Mouse (Mus musculus) lung, adult 2 months (tissue): ENCODE measurements around the gene Tmem185b.

Source experiments
- CTCF ChIP-seq: fragments of 200-500 bp; IDR thresholded peaks from 2 replicates; pipeline ENCODE4 v1.5.1; 2011; ENCODE audit warnings: mild to moderate bottlenecking, low read length, control low read depth; ENCODE audit not compliant: insufficient read depth
- POLR2A ChIP-seq: fragments of 200-500 bp; IDR thresholded peaks from 2 replicates; pipeline ENCODE4 v1.6.1; 2011; ENCODE audit warnings: low read depth, mild to moderate bottlenecking, control low read depth, low read length, borderline replicate concordance; ENCODE audit errors: extremely low read depth

DNA sequence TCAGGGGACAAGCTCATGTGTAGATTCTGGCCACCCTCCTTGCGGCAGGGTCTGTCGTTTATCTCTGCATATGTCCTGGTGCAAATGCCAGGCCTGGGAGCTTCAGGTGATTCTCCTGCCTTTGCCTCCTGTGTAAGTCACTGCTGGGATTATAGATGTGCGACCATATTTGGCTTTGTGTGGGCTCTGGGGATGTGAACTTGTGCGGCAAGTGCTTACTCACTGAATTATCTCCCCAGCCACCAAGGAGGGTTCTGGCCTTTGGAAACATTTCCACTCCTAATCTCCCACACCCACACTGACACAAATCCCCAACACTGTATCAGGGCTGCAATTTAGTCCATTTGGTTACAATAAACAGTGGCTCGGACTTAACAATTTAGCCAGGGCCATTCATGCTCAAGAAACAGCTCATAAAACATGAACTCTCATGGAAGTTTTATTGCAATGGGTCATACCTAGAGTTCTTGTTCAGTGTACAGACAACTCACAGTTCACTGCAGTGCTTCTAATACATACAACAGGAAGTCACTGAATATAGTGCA, 18.7 kb downstream of the Tmem185b start:
- TF ChIP-seq CTCF, result no peak
- TF ChIP-seq POLR2A, result no peak
